Mouse (Mus musculus): ENCODE data around the gene Polr2j. TPM values are rescaled to one million over a fixed set of nuclear protein-coding genes. Genes with fewer than 3 reads are reported as not detected.

Polr2j gene
- polyA plus RNA-seq, 1 experiment = 9.9 TPM

DNA sequence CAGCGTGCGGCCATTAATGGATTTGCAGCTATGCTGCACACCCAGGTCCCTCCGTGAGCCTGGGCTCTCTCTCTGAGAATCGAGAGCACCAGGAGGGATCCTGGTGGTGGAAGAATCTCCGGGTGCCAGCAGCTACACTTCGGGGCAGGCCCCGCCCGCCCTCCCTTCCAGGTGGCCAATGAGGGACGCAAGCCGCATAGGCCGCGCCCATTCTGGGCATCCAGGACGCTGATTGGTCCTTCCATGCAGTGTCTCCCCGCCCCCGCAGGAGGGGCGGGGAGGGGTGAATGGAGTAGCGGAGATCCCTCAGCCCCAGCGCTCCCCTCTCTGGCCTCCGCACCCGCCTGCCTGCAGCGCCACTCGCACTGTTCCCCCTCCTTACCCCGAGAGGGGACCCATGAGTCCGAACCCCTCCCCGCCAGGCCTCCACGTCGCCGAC is 32.7 kb upstream of the Polr2j start, which contains the start of gene Rasa4:
Rasa4 (plus strand) TSS at position 248 of the 439 bp plus-strand sequence.
- Histone ChIP-seq H3K9me3 (ENCODE audit: control insufficient read depth, low read length) (no peaks in the 10 kb centered on the region), H3K4me3 (replicated peaks) (peak within 1 kb of the TSS; percentile 57), H3K27me3 (ENCODE audit: control insufficient read depth) (peaks cover 31% of the 10 kb centered on the region), H3K4me1 (ENCODE audit: control insufficient read depth) (peaks cover 19% of the 10 kb centered on the region), H3K36me3 (ENCODE audit: control insufficient read depth) (no peaks in the 10 kb centered on the region)
- TF ChIP-seq GATA1 (IDR thresholded peaks at IDR 0.05; ENCODE audit: low read length) = no peak
- no peak for TF ChIP-seq TAL1 (IDR thresholded peaks at IDR 0.05; ENCODE audit: low read length)

DNA sequence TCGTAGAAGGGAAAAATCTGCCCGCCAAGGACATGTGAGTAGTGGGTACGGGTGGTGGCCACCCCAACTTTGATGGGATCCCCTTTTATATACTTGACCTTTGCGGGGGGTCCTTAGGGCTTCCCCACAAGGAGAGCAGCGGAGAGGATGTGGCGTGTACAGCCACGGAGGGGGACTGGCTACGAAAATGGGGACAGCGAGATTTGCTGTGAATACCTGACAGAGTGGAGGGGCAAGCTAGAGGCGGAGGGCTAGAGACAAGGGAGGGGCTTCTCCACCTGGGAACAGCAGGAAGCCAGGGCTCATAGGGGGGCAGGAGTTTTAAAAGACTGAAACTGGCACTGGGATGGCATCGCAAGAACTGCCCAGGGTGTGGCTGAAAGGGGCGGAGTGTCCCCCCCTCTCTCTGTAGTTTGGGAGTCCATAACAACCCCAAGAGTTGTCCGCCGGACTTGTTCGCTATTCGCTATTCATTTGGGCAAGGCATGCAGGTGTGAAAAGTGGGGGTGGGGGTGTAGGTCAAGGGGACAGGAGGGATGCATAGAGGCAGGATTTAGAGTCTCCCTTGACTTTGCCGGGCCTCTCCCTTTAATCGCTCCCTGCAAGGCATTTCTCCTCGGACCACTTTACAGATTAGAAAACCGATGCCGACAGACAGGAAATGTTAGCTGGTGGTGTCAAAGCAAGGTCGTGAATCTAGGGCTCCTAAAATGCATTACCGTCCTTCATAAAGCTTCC is 32.1 kb upstream of the Polr2j start:
- TF ChIP-seq TAL1 (IDR thresholded peaks at IDR 0.05; ENCODE audit: low read length) (no peak), GATA1 (IDR thresholded peaks at IDR 0.05; ENCODE audit: low read length) (no peak)
- H3K4me1 ChIP-seq (ENCODE audit: control insufficient read depth) = peaks cover 24% of the 10 kb centered on the region
- H3K4me3 ChIP-seq (replicated peaks) = peak overlapping the region; percentile 57
- peaks cover 34% of the 10 kb centered on the region for H3K27me3 ChIP-seq (ENCODE audit: control insufficient read depth)
- no peaks in the 10 kb centered on the region for H3K36me3 ChIP-seq (ENCODE audit: control insufficient read depth)
- H3K9me3 ChIP-seq (ENCODE audit: control insufficient read depth, low read length) = no peaks in the 10 kb centered on the region

DNA sequence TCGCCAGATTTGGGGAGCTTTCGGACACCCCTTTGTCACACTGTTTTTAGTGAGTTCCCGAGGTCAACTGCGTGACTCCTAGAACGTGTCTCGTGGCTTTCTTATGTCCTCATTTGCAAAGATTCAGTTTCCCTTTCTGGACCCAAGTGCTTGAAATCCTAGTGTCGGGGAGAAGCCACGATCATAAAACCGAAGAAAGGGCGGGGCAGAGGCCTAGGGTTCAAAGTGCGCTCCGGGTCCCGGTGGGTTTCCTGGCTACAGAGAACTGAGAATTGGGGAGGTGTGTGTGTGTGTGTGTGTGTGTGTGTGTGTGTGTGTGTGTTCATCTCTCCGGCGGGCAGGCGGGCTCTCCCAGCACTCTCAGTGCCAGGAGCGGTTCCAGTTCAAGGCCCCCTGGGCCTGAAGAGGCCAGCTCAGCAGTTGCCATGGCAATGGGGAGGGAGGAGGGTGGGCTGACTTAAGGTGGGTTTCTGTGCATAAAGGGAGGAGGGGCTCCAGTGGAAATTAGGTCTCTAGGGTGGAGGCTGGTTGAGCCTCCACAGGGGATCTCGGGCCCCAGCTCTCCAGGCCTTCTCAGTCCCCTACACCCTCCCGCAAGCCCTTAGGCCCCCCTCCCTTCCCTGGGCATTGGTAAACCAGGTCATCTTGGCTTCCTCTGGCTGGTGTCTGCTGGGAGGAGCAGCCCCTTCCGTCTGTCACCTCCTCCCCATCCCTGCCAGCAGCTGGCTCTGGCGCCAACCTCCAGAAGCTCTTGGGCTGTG is 31.4 kb upstream of the Polr2j start:
- H3K4me1 ChIP-seq (ENCODE audit: control insufficient read depth) = peaks cover 24% of the 10 kb centered on the region
- H3K4me3 ChIP-seq (replicated peaks) = no peak overlapping the region
- H3K27me3 ChIP-seq (ENCODE audit: control insufficient read depth) = peaks cover 34% of the 10 kb centered on the region

DNA sequence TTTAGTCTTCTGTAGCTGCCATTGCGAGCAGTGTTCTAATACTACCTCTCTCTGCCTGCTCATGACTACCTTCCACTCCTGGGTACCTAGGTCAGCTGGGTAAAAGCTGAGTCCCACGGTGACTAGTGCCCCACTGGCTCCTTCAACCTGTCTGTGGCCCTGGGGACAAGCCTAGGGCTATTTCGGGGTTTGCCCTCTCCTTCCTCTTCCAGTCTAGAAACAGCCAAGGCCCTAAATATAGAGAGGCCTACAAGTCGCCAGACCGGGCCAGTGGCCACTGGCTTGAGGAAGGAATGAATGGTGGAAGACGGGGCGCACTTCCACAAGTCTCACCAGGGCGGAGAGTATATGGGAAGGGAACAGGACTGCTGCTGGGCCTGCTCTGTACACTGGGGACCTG is 30.1 kb upstream of the Polr2j start:
- peaks cover 34% of the 10 kb centered on the region for H3K27me3 ChIP-seq (ENCODE audit: control insufficient read depth)
- peaks cover 24% of the 10 kb centered on the region for H3K4me1 ChIP-seq (ENCODE audit: control insufficient read depth)

More for the DNA sequence above, 31.4 kb upstream of the Polr2j start:
- Histone ChIP-seq H3K36me3 (ENCODE audit: control insufficient read depth) (no peaks in the 10 kb centered on the region), H3K9me3 (ENCODE audit: control insufficient read depth, low read length) (no peaks in the 10 kb centered on the region)
- TF ChIP-seq TAL1 (IDR thresholded peaks at IDR 0.05; ENCODE audit: low read length) (no peak), GATA1 (IDR thresholded peaks at IDR 0.05; ENCODE audit: low read length) (no peak)

DNA sequence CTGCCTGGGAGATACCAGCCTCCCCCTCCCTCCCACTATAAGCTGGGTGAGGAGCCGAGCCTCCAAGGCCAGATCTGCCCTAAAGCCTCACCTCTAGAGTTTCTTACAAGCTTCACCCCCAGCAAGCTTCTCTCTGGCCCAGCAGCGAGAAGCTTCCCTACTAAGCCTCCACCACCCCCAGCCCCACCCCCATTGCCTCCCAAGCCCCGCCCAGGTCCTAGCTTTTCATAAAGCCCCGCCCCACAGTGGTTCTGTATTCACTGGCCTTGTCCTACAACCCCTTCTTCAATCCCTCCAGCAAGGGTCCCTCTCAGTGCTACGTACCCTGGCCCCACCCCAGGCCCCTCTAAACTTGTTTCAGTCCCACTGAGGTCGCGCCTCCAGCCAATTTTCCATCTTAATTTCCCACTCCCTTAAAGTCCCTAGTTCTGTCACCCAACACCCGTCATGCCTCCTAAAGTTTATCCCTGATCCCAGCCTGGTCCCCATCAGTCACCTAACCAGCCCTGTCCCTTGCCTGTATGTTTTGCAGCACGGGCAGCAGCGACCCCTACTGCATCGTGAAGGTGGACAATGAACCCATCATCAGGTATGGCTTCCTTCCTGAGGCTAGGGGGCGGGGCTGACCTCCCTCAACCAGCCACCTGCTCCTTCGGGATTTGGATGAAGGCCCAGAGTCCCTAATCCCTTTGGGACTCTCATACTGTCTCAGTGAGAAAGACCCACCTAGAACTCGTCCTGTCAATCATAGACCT is 27.4 kb upstream of the Polr2j start:
- Histone ChIP-seq H3K4me3 (replicated peaks) (no peak overlapping the region), H3K27me3 (ENCODE audit: control insufficient read depth) (peaks cover 31% of the 10 kb centered on the region), H3K4me1 (ENCODE audit: control insufficient read depth) (peaks cover 17% of the 10 kb centered on the region), H3K36me3 (ENCODE audit: control insufficient read depth) (no peaks in the 10 kb centered on the region), H3K9me3 (ENCODE audit: control insufficient read depth, low read length) (no peaks in the 10 kb centered on the region)
- TF ChIP-seq TAL1 (IDR thresholded peaks at IDR 0.05; ENCODE audit: low read length) (no peak), GATA1 (IDR thresholded peaks at IDR 0.05; ENCODE audit: low read length) (no peak)

More for the DNA sequence above, 30.1 kb upstream of the Polr2j start:
- TF ChIP-seq GATA1 (IDR thresholded peaks at IDR 0.05; ENCODE audit: low read length) = no peak
- no peak for TF ChIP-seq TAL1 (IDR thresholded peaks at IDR 0.05; ENCODE audit: low read length)
- Histone ChIP-seq H3K36me3 (ENCODE audit: control insufficient read depth) (no peaks in the 10 kb centered on the region), H3K4me3 (replicated peaks) (no peak overlapping the region), H3K9me3 (ENCODE audit: control insufficient read depth, low read length) (no peaks in the 10 kb centered on the region)

DNA sequence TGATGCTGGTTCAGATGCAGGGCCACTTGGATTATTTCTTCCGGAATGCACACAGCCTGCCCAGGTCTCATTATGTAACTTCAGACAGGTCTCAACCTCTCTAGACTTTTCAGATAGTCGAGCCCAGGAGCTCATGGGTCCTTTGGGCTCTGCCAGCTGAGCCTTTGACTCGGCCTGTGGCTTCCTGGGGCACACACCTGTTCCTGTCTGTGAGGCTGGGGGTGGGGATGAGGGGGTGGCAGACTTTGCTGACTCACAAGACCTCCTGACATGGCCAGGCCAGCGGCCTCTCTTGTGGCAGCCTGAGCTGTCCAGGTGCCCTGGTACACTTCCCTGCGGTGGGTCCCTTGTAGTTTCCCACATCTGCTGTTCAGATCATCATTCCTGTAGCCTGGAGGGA is 24.5 kb upstream of the Polr2j start:
- Histone ChIP-seq H3K36me3 (ENCODE audit: control insufficient read depth) (no peaks in the 10 kb centered on the region), H3K9me3 (ENCODE audit: control insufficient read depth, low read length) (no peaks in the 10 kb centered on the region), H3K4me3 (replicated peaks) (no peak overlapping the region), H3K4me1 (ENCODE audit: control insufficient read depth) (peaks cover 9% of the 10 kb centered on the region), H3K27me3 (ENCODE audit: control insufficient read depth) (peaks cover 8% of the 10 kb centered on the region)
- TF ChIP-seq TAL1 (IDR thresholded peaks at IDR 0.05; ENCODE audit: low read length) (no peak), GATA1 (IDR thresholded peaks at IDR 0.05; ENCODE audit: low read length) (no peak)

DNA sequence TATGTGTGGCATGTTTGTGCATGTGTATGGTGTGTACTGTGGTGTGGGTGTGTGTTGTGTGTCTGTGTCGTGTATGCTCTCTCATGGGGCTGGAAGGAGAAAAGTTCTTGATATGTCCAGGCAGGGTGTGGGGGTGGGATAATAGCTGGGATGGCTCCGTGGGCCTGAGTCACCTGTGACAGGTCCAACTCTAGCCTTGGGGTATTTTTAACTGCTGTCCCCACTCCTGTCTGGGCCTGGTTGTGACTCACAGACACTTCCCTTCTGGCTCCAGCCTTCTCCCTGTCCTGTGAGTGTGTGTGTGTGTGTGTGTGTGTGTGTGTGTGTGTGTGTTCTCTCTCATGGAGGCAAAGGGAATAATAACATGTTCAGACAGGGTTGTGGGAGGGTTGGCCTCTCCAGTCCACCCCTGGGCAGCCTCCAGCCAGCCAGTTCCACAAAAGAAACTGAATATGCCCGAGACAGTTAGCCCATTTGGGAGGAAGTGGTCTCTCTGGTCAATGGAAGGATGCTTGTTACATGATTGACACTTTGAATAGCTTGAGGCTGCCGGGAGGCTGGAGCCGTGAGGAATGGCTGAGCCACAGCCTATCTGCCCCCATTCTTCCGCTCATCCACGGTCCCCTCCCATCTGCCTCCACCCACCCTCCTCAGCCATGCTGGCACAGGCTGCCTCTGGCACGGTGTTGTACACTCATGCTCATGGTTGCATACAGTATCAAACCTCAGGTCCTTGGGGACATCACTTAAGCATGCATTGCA is 22.0 kb upstream of the Polr2j start:
- Histone ChIP-seq H3K4me3 (replicated peaks) (no peak overlapping the region), H3K36me3 (ENCODE audit: control insufficient read depth) (no peaks in the 10 kb centered on the region), H3K27me3 (ENCODE audit: control insufficient read depth) (peaks cover 5% of the 10 kb centered on the region), H3K4me1 (ENCODE audit: control insufficient read depth) (no peaks in the 10 kb centered on the region; the same call in 1 of the 2 replicates), H3K9me3 (ENCODE audit: control insufficient read depth, low read length) (no peaks in the 10 kb centered on the region)
- no peak for TF ChIP-seq TAL1 (IDR thresholded peaks at IDR 0.05; ENCODE audit: low read length)
- TF ChIP-seq GATA1 (IDR thresholded peaks at IDR 0.05; ENCODE audit: low read length) = no peak

DNA sequence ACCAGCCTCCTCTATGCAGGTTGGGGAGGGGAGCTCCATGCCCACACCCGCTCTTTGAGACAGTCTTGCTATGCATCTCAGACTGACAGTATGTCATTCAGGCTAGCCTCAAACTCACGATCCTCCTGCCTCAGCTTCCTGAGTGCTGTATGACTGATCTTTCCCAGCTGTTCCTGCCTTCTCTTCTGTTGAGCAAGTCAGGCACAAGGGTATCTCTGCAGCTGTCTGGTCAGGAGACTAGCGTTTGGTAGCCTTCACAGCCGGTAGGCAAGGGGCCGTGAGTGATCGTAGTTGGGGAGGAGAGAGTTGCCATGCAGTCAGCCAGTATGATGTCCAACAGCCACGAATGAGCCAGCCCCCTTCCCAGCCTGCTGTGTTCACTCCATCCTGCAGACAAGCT is 21.3 kb upstream of the Polr2j start:
- no peaks in the 10 kb centered on the region for H3K36me3 ChIP-seq (ENCODE audit: control insufficient read depth)
- no peaks in the 10 kb centered on the region for H3K9me3 ChIP-seq (ENCODE audit: control insufficient read depth, low read length)
- peaks cover 5% of the 10 kb centered on the region for H3K27me3 ChIP-seq (ENCODE audit: control insufficient read depth)
- TF ChIP-seq GATA1 (IDR thresholded peaks at IDR 0.05; ENCODE audit: low read length) (no peak), TAL1 (IDR thresholded peaks at IDR 0.05; ENCODE audit: low read length) (no peak)
- no peaks in the 10 kb centered on the region; the same call in 1 of the 2 replicates for H3K4me1 ChIP-seq (ENCODE audit: control insufficient read depth)
- H3K4me3 ChIP-seq (replicated peaks) = no peak overlapping the region
